17 mouse cellular contexts compared by ENCODE assay signal in genomic region chr11:69657462-69657881, GRCm38 (mm10). TPM values are rescaled to one million over a fixed set of nuclear protein-coding genes. Genes with fewer than 3 reads are reported as not detected.
DNase-seq lines count a peak whose midpoint lies in the region; ATAC-seq lines count a peak whose summit lies in the region.
"Had no signal": no experiment of that assay in that cellular context is flagged by ENCODE, and none has a peak within 500 bp of the region (broad histone marks: within the 10 kb centered on the region; RNA-seq: fewer than 3 reads in every experiment).

No protein-coding gene starts in this region.

- H3K4me3 ChIP-seq in midbrain, embryonic 11.5 days (ENCODE audit: low read depth, low read length), result no peak overlapping the region
- no peak overlapping the region for H3K4me3 ChIP-seq in midbrain, embryonic 13.5 days (replicated peaks)
- H3K4me3 ChIP-seq in embryonic facial prominence, embryonic 12.5 days, result no peak overlapping the region
- no peak overlapping the region for H3K4me3 ChIP-seq in stomach, embryonic 16.5 days (replicated peaks; ENCODE audit: low read length)
- no peak overlapping the region for H3K4me3 ChIP-seq in kidney, embryonic 14.5 days (ENCODE audit: low read length)
- H3K4me3 ChIP-seq: erythroblast, embryonic 14.5 days; heart, embryonic 12.5 days had no signal

- H3K27ac ChIP-seq in midbrain, embryonic 11.5 days (ENCODE audit: low read depth, low read length), result no peak overlapping the region
- no peak overlapping the region for H3K27ac ChIP-seq in midbrain, embryonic 13.5 days
- peak overlapping the region; percentile 41; the same call in 1 of the 2 replicates for H3K27ac ChIP-seq in embryonic facial prominence, embryonic 12.5 days
- H3K27ac ChIP-seq in stomach, embryonic 16.5 days (ENCODE audit: low read length), result 0 out of 2 replicates have a peak overlapping the region, but pooled peaks have one; percentile 30
- no peak overlapping the region for H3K27ac ChIP-seq in kidney, embryonic 14.5 days (ENCODE audit: low read depth, low read length)
- H3K27ac ChIP-seq: liver, embryonic 14.5 days had no signal

- no peak overlapping the region for H3K4me2 ChIP-seq in midbrain, embryonic 11.5 days
- H3K4me2 ChIP-seq in midbrain, embryonic 13.5 days (replicated peaks), result no peak overlapping the region
- no peak overlapping the region for H3K4me2 ChIP-seq in embryonic facial prominence, embryonic 12.5 days (replicated peaks)
- H3K4me2 ChIP-seq in stomach, embryonic 16.5 days (ENCODE audit: low read depth, low read length), result no peak overlapping the region
- H3K4me2 ChIP-seq in kidney, embryonic 14.5 days (replicated peaks; ENCODE audit: low read depth, low read length), result no peak overlapping the region
- H3K4me2 ChIP-seq: heart, embryonic 12.5 days had no signal

- H3K9me3 ChIP-seq in midbrain, embryonic 11.5 days (ENCODE audit: control insufficient read depth, low read length), result no peaks in the 10 kb centered on the region
- H3K9me3 ChIP-seq in midbrain, embryonic 13.5 days, result no peaks in the 10 kb centered on the region
- H3K9me3 ChIP-seq in embryonic facial prominence, embryonic 12.5 days, result no peaks in the 10 kb centered on the region
- H3K9me3 ChIP-seq in stomach, embryonic 16.5 days (replicated peaks; ENCODE audit: control insufficient read depth, low read length), result no peaks in the 10 kb centered on the region
- no peaks in the 10 kb centered on the region for H3K9me3 ChIP-seq in kidney, embryonic 14.5 days (ENCODE audit: control insufficient read depth, low read length)
- H3K9me3 ChIP-seq: heart, embryonic 12.5 days had no signal

- intact Hi-C loops in gastrocnemius, postnatal 36 days (cut with DNase I), result loop anchor here (2.0 to 10.0 kb wide), 2 partner anchors 27 to 217 kb away; partner anchors contain the start of gene Tmem95

- DNase-seq in heart, adult 11 months, result peak; percentile 91
- no peak for DNase-seq in heart, adult 18-20 months
- DNase-seq in midbrain, embryonic 11.5 days (ENCODE audit: low spot score, missing footprints), result peak; percentile 87
- DNase-seq in gastrocnemius, postnatal 36 days, result no peak

- peaks cover 11% of the 10 kb centered on the region for H3K4me1 ChIP-seq in midbrain, embryonic 11.5 days (ENCODE audit: control insufficient read depth, insufficient read depth, low read length)
- peaks cover 39% of the 10 kb centered on the region for H3K4me1 ChIP-seq in midbrain, embryonic 13.5 days (replicated peaks)
- peaks cover 39% of the 10 kb centered on the region for H3K4me1 ChIP-seq in embryonic facial prominence, embryonic 12.5 days
- peaks cover 33% of the 10 kb centered on the region for H3K4me1 ChIP-seq in stomach, embryonic 16.5 days (ENCODE audit: control insufficient read depth, insufficient read depth, low read length)
- peaks cover 5% of the 10 kb centered on the region; the same call in 1 of the 2 replicates for H3K4me1 ChIP-seq in kidney, embryonic 14.5 days (ENCODE audit: control insufficient read depth, insufficient read depth, low read length)

- H3K36me3 ChIP-seq in midbrain, embryonic 11.5 days (ENCODE audit: control insufficient read depth, insufficient read depth, low read length), result peaks cover 21% of the 10 kb centered on the region
- peaks cover 58% of the 10 kb centered on the region for H3K36me3 ChIP-seq in midbrain, embryonic 13.5 days
- H3K36me3 ChIP-seq in embryonic facial prominence, embryonic 12.5 days, result peaks cover 57% of the 10 kb centered on the region
- 0 out of 2 replicates have a peak, but pooled peaks cover 9% of the 10 kb centered on the region for H3K36me3 ChIP-seq in stomach, embryonic 16.5 days (ENCODE audit: control insufficient read depth, insufficient read depth, low read length)
- peaks cover 49% of the 10 kb centered on the region for H3K36me3 ChIP-seq in kidney, embryonic 14.5 days (ENCODE audit: control insufficient read depth, insufficient read depth, low read length)

- ATAC-seq in midbrain, embryonic 11.5 days (ENCODE audit: low FRiP score), result no peak
- ATAC-seq in midbrain, embryonic 13.5 days, result no peak
- ATAC-seq in embryonic facial prominence, embryonic 12.5 days (ENCODE audit: insufficient number of reproducible peaks, insufficient read depth, low FRiP score, low TSS enrichment), result no peak
- no peak for ATAC-seq in stomach, embryonic 16.5 days (ENCODE audit: insufficient read depth, low FRiP score)
- ATAC-seq in kidney, embryonic 14.5 days (ENCODE audit: low FRiP score, low TSS enrichment), result no peak

- no peaks in the 10 kb centered on the region for H3K27me3 ChIP-seq in midbrain, embryonic 11.5 days (ENCODE audit: control insufficient read depth, insufficient read depth, low read length)
- no peaks in the 10 kb centered on the region for H3K27me3 ChIP-seq in midbrain, embryonic 13.5 days
- no peaks in the 10 kb centered on the region for H3K27me3 ChIP-seq in embryonic facial prominence, embryonic 12.5 days
- H3K27me3 ChIP-seq in stomach, embryonic 16.5 days (ENCODE audit: control insufficient read depth, insufficient read depth, low read length), result no peaks in the 10 kb centered on the region
- no peaks in the 10 kb centered on the region for H3K27me3 ChIP-seq in kidney, embryonic 14.5 days (ENCODE audit: control insufficient read depth, insufficient read depth, low read length)
- H3K27me3 ChIP-seq: heart, embryonic 12.5 days had no signal

- WGBS in midbrain, embryonic 11.5 days, result 87% methylated on average over 15 of the region's 15 CpGs
- 86% methylated on average over 15 of the region's 15 CpGs for WGBS in midbrain, embryonic 13.5 days
- 83% methylated on average over 15 of the region's 15 CpGs for WGBS in embryonic facial prominence, embryonic 12.5 days
- 81% methylated on average over 15 of the region's 15 CpGs for WGBS in stomach, embryonic 16.5 days
- 87% methylated on average over 15 of the region's 15 CpGs for WGBS in kidney, embryonic 14.5 days

- H3K9ac ChIP-seq in midbrain, embryonic 11.5 days (ENCODE audit: low read length), result no peak overlapping the region
- H3K9ac ChIP-seq in midbrain, embryonic 13.5 days (replicated peaks), result no peak overlapping the region
- 0 out of 2 replicates have a peak overlapping the region, but pooled peaks have one; percentile 0 for H3K9ac ChIP-seq in embryonic facial prominence, embryonic 12.5 days
- H3K9ac ChIP-seq in stomach, embryonic 16.5 days (ENCODE audit: low read length), result peak overlapping the region; percentile 24; the same call in 1 of the 2 replicates
- no peak overlapping the region for H3K9ac ChIP-seq in kidney, embryonic 14.5 days (ENCODE audit: low read depth, low read length)
- H3K9ac ChIP-seq: heart, embryonic 12.5 days; liver, embryonic 14.5 days had no signal

RNA-seq across cellular contexts. Expression of gene Sox15, which starts 2.4 kb away (rescaled TPM):
- total RNA-seq in heart, adult 18-20 months (2021), result not detected
- polyA plus RNA-seq in midbrain, embryonic 11.5 days (2014; fragmentation: Nextera tagmentation; extraction: Ambion mirVana), result 0.16 TPM in 1 of 2 replicates, not detected in the other
- 0.31 TPM in 1 of 2 replicates, not detected in the other for polyA plus RNA-seq in midbrain, embryonic 13.5 days (2015; fragmentation: Nextera tagmentation; extraction: Ambion mirVana)
- polyA plus RNA-seq in embryonic facial prominence, embryonic 12.5 days (2016; fragmentation: Nextera tagmentation; extraction: Ambion mirVana), result 0.36 TPM in 1 of 2 replicates, not detected in the other
- 7.7 and 7.9 TPM in 2 replicates for polyA plus RNA-seq in stomach, embryonic 16.5 days (2015; fragmentation: Nextera tagmentation; extraction: Ambion mirVana)
- not detected for total RNA-seq in gastrocnemius, postnatal 36 days (2021)
- polyA plus RNA-seq in kidney, embryonic 14.5 days (2014; fragmentation: Nextera tagmentation; extraction: Ambion mirVana), result 0.51 TPM in 1 of 2 replicates, not detected in the other
- total RNA-seq: gastrocnemius, adult 8-10 months; heart, postnatal 36 days; left cerebral cortex, postnatal 14 days; megakaryocyte progenitor cell, adult 5-6 weeks had no signal
- polyA plus RNA-seq: erythroblast, embryonic 14.5 days; heart, embryonic 12.5 days; liver, embryonic 14.5 days; neural tube, embryonic 14.5 days; small intestine, adult 2 months had no signal

RNA-seq across cellular contexts. Expression of gene Mpdu1, which starts 5.0 kb away (rescaled TPM):
- total RNA-seq in heart, adult 18-20 months (2021), result 10 to 100 TPM; 12.3 to 15.6 TPM
- 31.2 and 34.5 TPM in 2 replicates for polyA plus RNA-seq in midbrain, embryonic 11.5 days (2014; fragmentation: Nextera tagmentation; extraction: Ambion mirVana)
- 103 and 104 TPM in 2 replicates for polyA plus RNA-seq in midbrain, embryonic 13.5 days (2015; fragmentation: Nextera tagmentation; extraction: Ambion mirVana)
- polyA plus RNA-seq in embryonic facial prominence, embryonic 12.5 days (2016; fragmentation: Nextera tagmentation; extraction: Ambion mirVana), result 63.3 and 67.9 TPM in 2 replicates
- 67.7 and 68.8 TPM in 2 replicates for polyA plus RNA-seq in stomach, embryonic 16.5 days (2015; fragmentation: Nextera tagmentation; extraction: Ambion mirVana)
- total RNA-seq in gastrocnemius, postnatal 36 days (2021), result 1 to 10 TPM; 8.0 to 8.3 TPM
- polyA plus RNA-seq in kidney, embryonic 14.5 days (2014; fragmentation: Nextera tagmentation; extraction: Ambion mirVana), result 42.3 and 71.8 TPM in 2 replicates

RNA-seq across cellular contexts. Expression of gene Cd68, which starts 8.5 kb away (rescaled TPM):
- 10 to 100 TPM in 1 of 2 experiments, 1 to 10 TPM in 1; 7.3 to 10.5 TPM for total RNA-seq in heart, adult 18-20 months (2021)
- polyA plus RNA-seq in midbrain, embryonic 11.5 days (2014; fragmentation: Nextera tagmentation; extraction: Ambion mirVana), result 7.0 and 7.9 TPM in 2 replicates
- polyA plus RNA-seq in midbrain, embryonic 13.5 days (2015; fragmentation: Nextera tagmentation; extraction: Ambion mirVana), result 6.1 and 7.3 TPM in 2 replicates
- polyA plus RNA-seq in embryonic facial prominence, embryonic 12.5 days (2016; fragmentation: Nextera tagmentation; extraction: Ambion mirVana), result 8.0 and 8.5 TPM in 2 replicates
- polyA plus RNA-seq in stomach, embryonic 16.5 days (2015; fragmentation: Nextera tagmentation; extraction: Ambion mirVana), result 18.9 and 19.6 TPM in 2 replicates
- 1 to 10 TPM; 2.6 to 3.2 TPM for total RNA-seq in gastrocnemius, postnatal 36 days (2021)
- 8.5 and 10.5 TPM in 2 replicates for polyA plus RNA-seq in kidney, embryonic 14.5 days (2014; fragmentation: Nextera tagmentation; extraction: Ambion mirVana)

RNA-seq across cellular contexts. Expression of gene Eif4a1, which starts 14.8 kb away (rescaled TPM):
- 100 to 1,000 TPM; 185 to 188 TPM for total RNA-seq in heart, adult 18-20 months (2021)
- 877 and 900 TPM in 2 replicates for polyA plus RNA-seq in midbrain, embryonic 11.5 days (2014; fragmentation: Nextera tagmentation; extraction: Ambion mirVana)
- 581 and 595 TPM in 2 replicates for polyA plus RNA-seq in midbrain, embryonic 13.5 days (2015; fragmentation: Nextera tagmentation; extraction: Ambion mirVana)
- polyA plus RNA-seq in embryonic facial prominence, embryonic 12.5 days (2016; fragmentation: Nextera tagmentation; extraction: Ambion mirVana), result 561 and 632 TPM in 2 replicates
- 454 and 462 TPM in 2 replicates for polyA plus RNA-seq in stomach, embryonic 16.5 days (2015; fragmentation: Nextera tagmentation; extraction: Ambion mirVana)
- total RNA-seq in gastrocnemius, postnatal 36 days (2021), result 100 to 1,000 TPM in 1 of 2 experiments, 10 to 100 TPM in 1; 74.1 to 103 TPM
- polyA plus RNA-seq in kidney, embryonic 14.5 days (2014; fragmentation: Nextera tagmentation; extraction: Ambion mirVana), result 729 and 1,177 TPM in 2 replicates

RNA-seq across cellular contexts. Expression of gene Senp3, which starts 24.4 kb away (rescaled TPM):
- 10 to 100 TPM; 27.3 to 35.1 TPM for total RNA-seq in heart, adult 18-20 months (2021)
- polyA plus RNA-seq in midbrain, embryonic 11.5 days (2014; fragmentation: Nextera tagmentation; extraction: Ambion mirVana), result 80.6 and 90.8 TPM in 2 replicates
- polyA plus RNA-seq in midbrain, embryonic 13.5 days (2015; fragmentation: Nextera tagmentation; extraction: Ambion mirVana), result 101 and 103 TPM in 2 replicates
- 134 and 147 TPM in 2 replicates for polyA plus RNA-seq in embryonic facial prominence, embryonic 12.5 days (2016; fragmentation: Nextera tagmentation; extraction: Ambion mirVana)
- polyA plus RNA-seq in stomach, embryonic 16.5 days (2015; fragmentation: Nextera tagmentation; extraction: Ambion mirVana), result 66.3 and 68.5 TPM in 2 replicates
- total RNA-seq in gastrocnemius, postnatal 36 days (2021), result 10 to 100 TPM; 22.7 TPM
- polyA plus RNA-seq in kidney, embryonic 14.5 days (2014; fragmentation: Nextera tagmentation; extraction: Ambion mirVana), result 95.2 and 102 TPM in 2 replicates

Comparison
In these comparisons a context has a peak if more than half of its experiments do, and no peak if none do; other contexts are left out.
1. DNase-seq: peak in heart, adult 11 months (single experiment) and midbrain, embryonic 11.5 days (single experiment); none in heart, adult 18-20 months (0 of 2) and gastrocnemius, postnatal 36 days (0 of 2).
2. H3K27ac ChIP-seq: peak in embryonic facial prominence, embryonic 12.5 days (single experiment) and stomach, embryonic 16.5 days (single experiment); none in midbrain, embryonic 11.5 days (single experiment), midbrain, embryonic 13.5 days (single experiment) and kidney, embryonic 14.5 days (single experiment).
3. H3K9ac ChIP-seq: peak in embryonic facial prominence, embryonic 12.5 days (single experiment) and stomach, embryonic 16.5 days (single experiment); none in midbrain, embryonic 11.5 days (single experiment), midbrain, embryonic 13.5 days (single experiment) and kidney, embryonic 14.5 days (single experiment).